Mouse (Mus musculus) layer of hippocampus, postnatal 10 days (tissue): ENCODE results near the gene Lama2. TPM values are rescaled to one million over a fixed set of nuclear protein-coding genes. Genes with fewer than 3 reads are reported as not detected.
"Not testable (repeated sequence)": the region's sequence is repeated elsewhere in the genome, so short reads cannot be mapped to it uniquely, and the experiment has no call there.

ENCODE experiments used
- DNase-seq, 2 experiments: peaks; one replicate each; pipeline ENCODE4 v3.0.0; 2021; ENCODE audit warnings: low spot score in 2 of 2
- total RNA-seq, 2 experiments: library from RNA; stranded (reverse); gene quantifications; 2 replicates each; pipeline ENCODE4 v1.2.3; 2021

Gene Lama2
- total RNA-seq, 2 experiments from 2014 or later, result 12.4 to 13.8 TPM

DNA sequence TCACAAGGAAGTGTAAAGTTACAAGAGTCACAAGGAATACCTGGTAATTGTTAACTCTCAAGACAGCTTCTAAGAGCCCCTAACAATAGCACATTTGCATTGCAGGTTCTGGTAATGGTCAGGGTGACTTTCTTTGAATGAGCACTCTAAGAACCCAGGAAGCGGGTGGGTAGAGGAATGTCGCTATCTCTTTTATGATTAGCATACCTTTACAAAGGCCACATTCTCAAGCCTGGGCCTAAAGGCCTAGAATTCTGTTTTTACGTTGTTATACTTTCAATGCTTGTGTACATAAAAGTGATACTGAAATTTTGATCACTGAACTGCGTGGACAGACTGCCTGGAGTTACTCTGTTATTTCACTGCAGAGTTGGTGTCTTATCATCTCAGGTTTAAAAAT lies 681.1 kb downstream of the Lama2 start:
- DNase-seq, result not testable (repeated sequence)

DNA sequence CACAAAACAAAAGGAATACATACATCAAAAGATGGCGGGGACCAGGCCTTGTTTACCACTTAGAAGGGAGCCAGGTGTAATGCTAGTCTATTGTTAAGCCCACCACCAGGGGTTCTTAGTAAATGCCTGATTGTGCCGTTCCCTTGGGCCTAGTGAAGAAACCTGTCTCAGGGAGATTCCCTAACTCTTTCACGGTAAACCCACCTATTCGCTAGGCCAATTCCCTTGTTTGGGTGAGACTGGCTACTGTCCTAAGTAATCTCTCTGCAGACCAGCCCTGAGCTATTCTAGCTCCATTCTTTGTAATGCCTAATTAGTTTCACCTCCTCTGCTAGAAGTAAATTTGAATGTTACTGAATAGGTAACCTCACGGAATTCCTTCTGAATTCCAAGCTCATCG lies 683.5 kb downstream of the Lama2 start:
- DNase-seq, result not testable (repeated sequence)
